Mouse (Mus musculus) E14TG2a.4 (cell line): ENCODE results near the gene Ust.

Experiments
- CTCF ChIP-seq: conservative IDR thresholded peaks from 2 replicates; pipeline ENCODE4 v1.5.1; 2014; ENCODE audit warnings: low read length
- POU5F1 ChIP-seq: IDR thresholded peaks from 2 replicates; pipeline ENCODE4 v1.6.1; 2014; ENCODE audit warnings: low read length, borderline replicate concordance

DNA sequence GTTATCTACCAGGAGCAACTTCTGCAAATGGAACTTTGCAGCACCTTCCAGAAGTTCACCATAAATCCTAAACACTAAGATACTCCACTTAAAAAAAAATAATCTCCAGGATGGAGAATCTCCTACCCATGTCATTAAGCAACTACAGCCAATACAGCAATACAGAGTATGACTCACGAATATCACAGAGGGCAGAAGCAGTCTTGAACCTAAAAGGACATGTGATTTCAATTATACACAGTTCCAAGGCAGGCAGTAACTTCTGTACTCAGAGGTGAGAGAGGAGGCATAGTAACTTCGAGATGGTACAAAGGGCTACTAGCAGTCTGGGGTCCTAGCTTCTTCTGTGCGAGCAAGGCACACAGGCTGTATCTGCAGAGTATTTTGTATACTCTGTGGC, 49.1 kb downstream of the Ust start:
- no peak for TF ChIP-seq POU5F1
- no peak for TF ChIP-seq CTCF
